Mouse (Mus musculus) spleen, embryonic (tissue): ENCODE measurements around the gene Gm3095.
"Not testable (repeated sequence)": the region's sequence is repeated elsewhere in the genome, so short reads cannot be mapped to it uniquely, and the experiment has no call there.

Experiments
- CTCF ChIA-PET: fragments of 350-600 bp; sonication (Branson Sonifier 250); formaldehyde crosslinking; loops from one replicate; lab custom pipeline; 2022; lab: Charles Lee

Gm3095 gene

DNA sequence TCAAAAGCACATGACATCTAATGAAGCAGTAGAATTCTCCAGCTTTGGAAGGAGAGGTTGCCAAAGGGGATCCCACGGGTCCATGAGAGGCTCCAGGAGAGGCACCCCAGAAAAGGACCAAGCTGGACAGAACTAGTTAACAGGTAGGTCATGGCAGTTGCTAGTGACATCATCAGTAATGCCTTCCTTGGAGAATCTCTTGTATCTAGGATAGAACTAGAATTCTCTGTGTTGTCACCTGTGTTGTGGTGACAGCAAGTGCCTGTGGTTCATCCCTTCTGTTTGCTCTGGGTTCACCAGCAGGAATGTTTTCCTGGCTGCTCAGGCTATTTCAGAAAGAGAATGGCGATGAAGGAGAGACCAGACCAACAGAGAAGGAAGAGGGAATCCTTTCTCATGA lies at the start of gene Gm3095:
TSS of gene Gm3095 (plus strand) at position 301 of the 400 bp plus-strand sequence.
- CTCF ChIA-PET, result not testable (repeated sequence)

DNA sequence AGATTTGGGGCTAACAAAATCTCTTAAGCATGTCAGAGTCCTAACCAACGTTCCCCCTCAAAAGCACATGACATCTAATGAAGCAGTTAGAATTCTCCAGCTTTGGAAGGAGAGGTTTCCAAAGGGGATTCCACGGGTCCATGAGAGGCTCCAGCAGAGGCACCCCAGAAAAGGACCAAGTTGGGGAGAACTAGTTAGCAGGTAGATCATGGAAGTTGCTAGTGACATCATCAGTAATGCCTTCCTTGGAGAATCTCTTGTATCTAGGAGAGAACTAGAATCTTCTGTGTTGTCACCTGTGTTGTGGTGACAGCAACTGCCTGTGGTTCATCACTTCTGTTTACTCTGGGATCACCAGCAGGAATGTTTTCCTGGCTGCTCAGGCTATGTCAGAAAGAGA lies 31.9 kb upstream of the Gm3095 start, which contains the start of gene Gm3029:
TSS of gene Gm3029 (plus strand) at position 301 of the 400 bp plus-strand sequence.
- CTCF ChIA-PET, result not testable (repeated sequence)

DNA sequence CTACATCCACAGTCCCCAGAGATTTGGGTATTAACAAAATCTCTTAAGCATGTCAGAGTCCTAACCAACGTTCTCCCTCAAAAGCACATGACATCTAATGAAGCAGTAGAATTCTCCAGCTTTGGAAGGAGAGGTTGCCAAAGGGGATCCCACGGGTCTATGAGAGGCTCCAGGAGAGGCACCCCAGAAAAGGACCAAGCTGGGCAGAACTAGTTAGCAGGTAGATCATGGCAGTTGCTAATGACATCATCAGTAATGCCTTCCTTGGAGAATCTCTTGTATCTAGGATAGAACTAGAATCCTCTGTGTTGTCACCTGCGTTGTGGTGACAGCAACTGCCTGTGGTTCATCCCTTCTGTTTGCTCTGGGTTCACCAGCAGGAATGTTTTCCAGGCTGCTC lies 34.7 kb downstream of the Gm3095 start, which contains the start of gene Gm3099:
TSS of gene Gm3099 (plus strand) at position 301 of the 400 bp plus-strand sequence.
- CTCF ChIA-PET, result not testable (repeated sequence)
